ENCODE assay signal across 13 mouse cellular contexts in genomic region chr9:36822024-36822423, GRCm38 (mm10). TPM values are rescaled to one million over a fixed set of nuclear protein-coding genes. Genes with fewer than 3 reads are reported as not detected.
DNase-seq lines count a peak whose midpoint lies in the region; ATAC-seq and TF ChIP-seq lines count a peak whose summit lies in the region.
"Had no signal": no experiment of that assay in that cellular context is flagged by ENCODE, and none has a peak within 500 bp of the region (broad histone marks: within the 10 kb centered on the region; RNA-seq: fewer than 3 reads in every experiment).

No protein-coding gene starts in this region.

- intact Hi-C loops in left cerebral cortex, postnatal 4 days (cut with DNase I) = no loop called here

- H3K4me3 ChIP-seq in layer of hippocampus, adult 2 months = peak overlapping the region; percentile 35
- no peak overlapping the region for H3K4me3 ChIP-seq in embryonic facial prominence, embryonic 15.5 days (replicated peaks)
- peak overlapping the region; percentile 24 for H3K4me3 ChIP-seq in hindbrain, embryonic 15.5 days
- H3K4me3 ChIP-seq in midbrain, postnatal 0 days (ENCODE audit: low read depth, low read length) = peak overlapping the region; percentile 26

- WGBS in embryonic facial prominence, embryonic 15.5 days = 27% methylated on average over 2 of the region's 2 CpGs
- 2% methylated on average over 2 of the region's 2 CpGs for WGBS in hindbrain, embryonic 15.5 days
- WGBS in midbrain, postnatal 0 days = 4% methylated on average over 2 of the region's 2 CpGs

- H3K27me3 ChIP-seq in embryonic facial prominence, embryonic 15.5 days = no peaks in the 10 kb centered on the region
- H3K27me3 ChIP-seq in hindbrain, embryonic 15.5 days = no peaks in the 10 kb centered on the region
- H3K27me3 ChIP-seq in midbrain, postnatal 0 days (ENCODE audit: insufficient read depth, low read length) = no peaks in the 10 kb centered on the region

- no peak for TF ChIP-seq CTCF in layer of hippocampus, adult 2 months (conservative IDR thresholded peaks at IDR 0.05)
- TF ChIP-seq CTCF in midbrain, postnatal 0 days (IDR thresholded peaks at IDR 0.05) = no peak

- no peak overlapping the region for H3K9ac ChIP-seq in embryonic facial prominence, embryonic 15.5 days
- H3K9ac ChIP-seq in hindbrain, embryonic 15.5 days = no peak overlapping the region
- H3K9ac ChIP-seq in midbrain, postnatal 0 days (replicated peaks; ENCODE audit: low read length, poor library complexity, severe bottlenecking) = 0 out of 2 replicates have a peak overlapping the region, but pooled peaks have one; percentile 25
- H3K9ac ChIP-seq: liver, postnatal 0 days had no signal

- no peak for DNase-seq in layer of hippocampus, adult 2 months (ENCODE audit: low spot score in 2 of 2)
- DNase-seq in layer of hippocampus, postnatal 14 days (ENCODE audit: low spot score in 2 of 2) = no peak
- no peak for DNase-seq in midbrain, postnatal 0 days (ENCODE audit: low spot score)
- no peak for DNase-seq in heart, adult 9 months (ENCODE audit: low spot score in 2 of 2)
- no peak for DNase-seq in left cerebral cortex, postnatal 4 days
- DNase-seq in gastrocnemius, adult 18-20 months (ENCODE audit: low spot score) = no peak
- DNase-seq: gastrocnemius, postnatal 36 days; liver, postnatal 0 days; thymus, postnatal 14 days had no signal

- H3K27ac ChIP-seq in layer of hippocampus, adult 2 months = peak overlapping the region; percentile 94
- peak overlapping the region; percentile 48; the same call in 1 of the 2 replicates for H3K27ac ChIP-seq in embryonic facial prominence, embryonic 15.5 days (replicated peaks)
- H3K27ac ChIP-seq in hindbrain, embryonic 15.5 days (replicated peaks) = peak overlapping the region; percentile 94
- peak overlapping the region; percentile 93 for H3K27ac ChIP-seq in midbrain, postnatal 0 days (ENCODE audit: low read depth, low read length)

- H3K4me2 ChIP-seq in embryonic facial prominence, embryonic 15.5 days (replicated peaks) = no peak overlapping the region
- H3K4me2 ChIP-seq in hindbrain, embryonic 15.5 days = peak overlapping the region; percentile 56
- H3K4me2 ChIP-seq in midbrain, postnatal 0 days (ENCODE audit: low read depth, low read length, poor library complexity, severe bottlenecking) = peak overlapping the region; percentile 54

- H3K36me3 ChIP-seq in embryonic facial prominence, embryonic 15.5 days = no peaks in the 10 kb centered on the region
- H3K36me3 ChIP-seq in hindbrain, embryonic 15.5 days = no peaks in the 10 kb centered on the region
- H3K36me3 ChIP-seq in midbrain, postnatal 0 days (ENCODE audit: insufficient read depth, low read length) = no peaks in the 10 kb centered on the region

- ATAC-seq in embryonic facial prominence, embryonic 15.5 days (ENCODE audit: insufficient number of reproducible peaks, low FRiP score, low TSS enrichment, low read depth) = no peak
- peak; percentile 46 for ATAC-seq in hindbrain, embryonic 15.5 days (ENCODE audit: low FRiP score, low read depth)
- peak; percentile 39 for ATAC-seq in midbrain, postnatal 0 days (ENCODE audit: low FRiP score)
- ATAC-seq: inflammation-experienced regulatory T-cells, adult 6 months; liver, postnatal 0 days had no signal

- peaks cover 10% of the 10 kb centered on the region; the same call in 1 of the 2 replicates for H3K4me1 ChIP-seq in embryonic facial prominence, embryonic 15.5 days
- H3K4me1 ChIP-seq in hindbrain, embryonic 15.5 days (replicated peaks) = peaks cover 29% of the 10 kb centered on the region
- no peaks in the 10 kb centered on the region for H3K4me1 ChIP-seq in midbrain, postnatal 0 days (ENCODE audit: insufficient read depth, low read length)

- no peaks in the 10 kb centered on the region for H3K9me3 ChIP-seq in embryonic facial prominence, embryonic 15.5 days (replicated peaks)
- no peaks in the 10 kb centered on the region for H3K9me3 ChIP-seq in hindbrain, embryonic 15.5 days
- no peaks in the 10 kb centered on the region for H3K9me3 ChIP-seq in midbrain, postnatal 0 days (ENCODE audit: low read length)

RNA-seq across cellular contexts. Expression of gene Fez1, which starts 0.4 kb away (rescaled TPM):
- 100 to 1,000 TPM; 274 to 276 TPM for total RNA-seq in layer of hippocampus, adult 2 months (2021)
- total RNA-seq in layer of hippocampus, postnatal 14 days (2021) = 100 to 1,000 TPM; 304 to 313 TPM
- polyA plus RNA-seq in embryonic facial prominence, embryonic 15.5 days (2015; fragmentation: Nextera tagmentation; extraction: Ambion mirVana) = 48.2 and 53.9 TPM in 2 replicates
- 533 and 554 TPM in 2 replicates for polyA plus RNA-seq in hindbrain, embryonic 15.5 days (2015; fragmentation: Nextera tagmentation; extraction: Ambion mirVana)
- total RNA-seq in midbrain, postnatal 0 days (2014; rRNA removed) = 371 and 469 TPM in 2 replicates
- polyA plus RNA-seq in midbrain, postnatal 0 days (2015; fragmentation: Nextera tagmentation; extraction: Ambion mirVana) = 530 and 548 TPM in 2 replicates
- total RNA-seq in left cerebral cortex, postnatal 4 days (2021) = 100 to 1,000 TPM; 365 to 373 TPM
- total RNA-seq in gastrocnemius, adult 18-20 months (2021) = 1 to 10 TPM; 4.0 to 7.0 TPM
- total RNA-seq: monocyte, adult 5-6 weeks had no signal
- polyA plus RNA-seq: inflammation-experienced regulatory T-cells, adult 6 months had no signal

RNA-seq across cellular contexts. Expression of gene Ei24, which starts 24.8 kb away (rescaled TPM):
- 100 to 1,000 TPM in 1 of 2 experiments, 10 to 100 TPM in 1; 97.7 to 102 TPM for total RNA-seq in layer of hippocampus, adult 2 months (2021)
- total RNA-seq in layer of hippocampus, postnatal 14 days (2021) = 100 to 1,000 TPM; 109 to 115 TPM
- polyA plus RNA-seq in embryonic facial prominence, embryonic 15.5 days (2015; fragmentation: Nextera tagmentation; extraction: Ambion mirVana) = 101 TPM in 2 replicates
- polyA plus RNA-seq in hindbrain, embryonic 15.5 days (2015; fragmentation: Nextera tagmentation; extraction: Ambion mirVana) = 116 and 124 TPM in 2 replicates
- total RNA-seq in midbrain, postnatal 0 days (2014; rRNA removed) = 87.6 and 94.0 TPM in 2 replicates
- polyA plus RNA-seq in midbrain, postnatal 0 days (2015; fragmentation: Nextera tagmentation; extraction: Ambion mirVana) = 103 and 106 TPM in 2 replicates
- total RNA-seq in left cerebral cortex, postnatal 4 days (2021) = 100 to 1,000 TPM; 125 to 132 TPM
- 10 to 100 TPM; 69.4 to 70.7 TPM for total RNA-seq in gastrocnemius, adult 18-20 months (2021)

RNA-seq across cellular contexts. Expression of gene Stt3a, which starts 54.5 kb away (rescaled TPM):
- 10 to 100 TPM; 70.6 to 80.9 TPM for total RNA-seq in layer of hippocampus, adult 2 months (2021)
- total RNA-seq in layer of hippocampus, postnatal 14 days (2021) = 10 to 100 TPM; 67.3 to 77.3 TPM
- 266 and 270 TPM in 2 replicates for polyA plus RNA-seq in embryonic facial prominence, embryonic 15.5 days (2015; fragmentation: Nextera tagmentation; extraction: Ambion mirVana)
- polyA plus RNA-seq in hindbrain, embryonic 15.5 days (2015; fragmentation: Nextera tagmentation; extraction: Ambion mirVana) = 92.2 and 102 TPM in 2 replicates
- total RNA-seq in midbrain, postnatal 0 days (2014; rRNA removed) = 62.1 and 64.4 TPM in 2 replicates
- 63.3 and 73.6 TPM in 2 replicates for polyA plus RNA-seq in midbrain, postnatal 0 days (2015; fragmentation: Nextera tagmentation; extraction: Ambion mirVana)
- total RNA-seq in left cerebral cortex, postnatal 4 days (2021) = 10 to 100 TPM; 83.1 to 84.4 TPM
- 10 to 100 TPM; 31.6 to 40.6 TPM for total RNA-seq in gastrocnemius, adult 18-20 months (2021)

Comparison
In these comparisons a context has a peak if more than half of its experiments do, and no peak if none do; other contexts are left out.
1. RNA of gene Fez1, which starts 0.4 kb away (total RNA-seq): 365 to 373 TPM in left cerebral cortex, postnatal 4 days, 371 to 469 TPM in midbrain, postnatal 0 days, 304 to 313 TPM in layer of hippocampus, postnatal 14 days and 274 to 276 TPM in layer of hippocampus, adult 2 months; 4.0 to 7.0 TPM in gastrocnemius, adult 18-20 months; every median in the first group is over 10 times any median in the second.
2. Peak in every context shown above with its lines, with median percentiles within 50 percentile points of each other: H3K27ac ChIP-seq.